Mouse (Mus musculus) adrenal gland, postnatal 0 days (tissue): Measurements from ENCODE around the gene Vdac2. TPM values are rescaled to one million over a fixed set of nuclear protein-coding genes. Genes with fewer than 3 reads are reported as not detected.

Experiments used
- polyA plus RNA-seq: library from polyadenylated mRNA; unstranded; fragments of >200 nt; fragmentation: Nextera tagmentation; extraction: Ambion mirVana; gene quantifications from 2 replicates; pipeline ENCODE4 v1.2.1, GENCODE M21; 2015

Vdac2 gene
- 164 and 233 TPM in 2 replicates for polyA plus RNA-seq

GRCm38 (mm10) chr14:21824938-21825337 lies at the start of gene Vdac2:
TSS of gene Vdac2 (plus strand) at chr14:21825238.

GRCm38 (mm10) chr14:21848166-21849154 lies 23.4 kb downstream of the Vdac2 start, which contains the start of gene Comtd1:
TSS of gene Comtd1 (minus strand) at chr14:21848977.

Other genes starting within 250 kb of the Vdac2 start
- 0.30 and 0.50 TPM in 2 replicates for gene Dupd1, start 110.7 kb upstream of the Vdac2 start, polyA plus RNA-seq
- 7.6 and 12.3 TPM in 2 replicates for gene Samd8, start 74.7 kb upstream of the Vdac2 start, polyA plus RNA-seq
- gene Dusp13, start 74.1 kb upstream of the Vdac2 start, polyA plus RNA-seq, result 0.28 and 0.36 TPM in 2 replicates
- gene Comtd1, start 23.7 kb downstream of the Vdac2 start, polyA plus RNA-seq, result 34.4 and 63.1 TPM in 2 replicates
- gene Zfp503, start 164.4 kb downstream of the Vdac2 start, polyA plus RNA-seq, result 18.3 and 19.2 TPM in 2 replicates
- gene Lrmda, start 194.5 kb downstream of the Vdac2 start, polyA plus RNA-seq, result 0.50 and 0.81 TPM in 2 replicates